9 mouse cellular contexts compared by ENCODE assay signal in the genomic region with DNA sequence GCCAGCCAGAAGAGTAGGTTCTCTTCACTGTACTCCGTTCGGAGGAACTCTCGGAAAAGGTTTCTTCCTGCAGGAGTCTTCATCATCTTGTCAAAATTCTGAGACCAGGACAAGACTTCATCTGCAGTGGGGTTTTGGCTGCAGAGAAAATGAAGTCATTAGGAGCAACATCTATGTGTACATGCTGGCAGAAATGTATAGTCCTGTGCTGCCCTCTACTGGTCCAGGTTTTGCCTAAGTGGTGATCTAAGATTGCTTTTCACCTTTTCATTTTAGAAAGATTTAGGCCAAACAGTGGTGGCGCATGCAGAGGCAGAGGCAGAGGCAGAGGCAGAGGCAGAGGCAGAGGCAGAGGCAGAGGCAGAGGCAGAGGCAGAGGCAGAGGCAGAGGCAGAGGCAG. TPM values are rescaled to one million over a fixed set of nuclear protein-coding genes. Genes with fewer than 3 reads are reported as not detected.
DNase-seq lines count a peak whose midpoint lies in the region; ATAC-seq and TF ChIP-seq lines count a peak whose summit lies in the region.
"Had no signal": no experiment of that assay in that cellular context is flagged by ENCODE, and none has a peak within 500 bp of the region (broad histone marks: within the 10 kb centered on the region; RNA-seq: fewer than 3 reads in every experiment).

No protein-coding gene starts in this region.

- no peaks in the 10 kb centered on the region for H3K36me3 ChIP-seq in hindbrain, embryonic 10.5 days
- 0 out of 2 replicates have a peak, but pooled peaks cover 4% of the 10 kb centered on the region for H3K36me3 ChIP-seq in hindbrain, embryonic 12.5 days
- no peaks in the 10 kb centered on the region for H3K36me3 ChIP-seq in hindbrain, postnatal 0 days (ENCODE audit: insufficient read depth, low read length)

- no peak overlapping the region for H3K9ac ChIP-seq in hindbrain, embryonic 12.5 days
- no peak overlapping the region for H3K9ac ChIP-seq in hindbrain, postnatal 0 days (replicated peaks; ENCODE audit: low read length)

- no peaks in the 10 kb centered on the region for H3K4me1 ChIP-seq in hindbrain, embryonic 10.5 days (replicated peaks)
- no peaks in the 10 kb centered on the region for H3K4me1 ChIP-seq in hindbrain, embryonic 12.5 days
- H3K4me1 ChIP-seq in hindbrain, postnatal 0 days (ENCODE audit: insufficient read depth, low read length): no peaks in the 10 kb centered on the region

- peak; percentile 34 for DNase-seq in hindbrain, embryonic 10.5 days (ENCODE audit: low spot score)
- DNase-seq in 3134 (ENCODE audit: extremely low read depth, insufficient read length, low spot score): peak; percentile 14
- DNase-seq in CD8-positive naive resting alpha-beta T cell, adult 2 months (ENCODE audit: low read depth in 2 of 2, low spot score in 2 of 2): peak; percentile 38 to 57
- peak; percentile 56 for DNase-seq in c-Kit-positive CD71-negative TER-119-negative erythroid progenitor cells, embryonic 14.5 days (ENCODE audit: low read depth)
- peak; percentile 78 for DNase-seq in hindbrain, postnatal 0 days (ENCODE audit: low spot score)
- peak; percentile 74 for DNase-seq in thymus, postnatal 14 days

- no peak for ATAC-seq in hindbrain, embryonic 12.5 days (ENCODE audit: low FRiP score)
- 0 out of 2 replicates have a peak, but pooled peaks have one; percentile 32 for ATAC-seq in hindbrain, postnatal 0 days
- ATAC-seq in megakaryocyte, adult 5-6 weeks (ENCODE audit: poor library complexity, severe bottlenecking): peak; percentile 80

- peak; percentile 64 for TF ChIP-seq CTCF in hindbrain, postnatal 0 days (IDR thresholded peaks at IDR 0.05; ENCODE audit: low read depth)

- H3K4me2 ChIP-seq in hindbrain, embryonic 12.5 days (replicated peaks): no peak overlapping the region
- H3K4me2 ChIP-seq in hindbrain, postnatal 0 days (ENCODE audit: low read depth, low read length): no peak overlapping the region

- H3K9me3 ChIP-seq in hindbrain, embryonic 10.5 days: no peaks in the 10 kb centered on the region
- no peaks in the 10 kb centered on the region for H3K9me3 ChIP-seq in hindbrain, embryonic 12.5 days (replicated peaks)
- H3K9me3 ChIP-seq in hindbrain, postnatal 0 days (ENCODE audit: low read length): no peaks in the 10 kb centered on the region

- H3K27me3 ChIP-seq in hindbrain, embryonic 10.5 days (ENCODE audit: insufficient read depth, poor library complexity, severe bottlenecking): no peaks in the 10 kb centered on the region
- no peaks in the 10 kb centered on the region for H3K27me3 ChIP-seq in hindbrain, embryonic 12.5 days
- H3K27me3 ChIP-seq in hindbrain, postnatal 0 days (ENCODE audit: insufficient read depth, low read length): no peaks in the 10 kb centered on the region

- WGBS in hindbrain, embryonic 10.5 days: 85% methylated on average over 4 of the region's 4 CpGs
- 81% methylated on average over 4 of the region's 4 CpGs for WGBS in hindbrain, embryonic 12.5 days
- 84% methylated on average over 4 of the region's 4 CpGs for WGBS in hindbrain, postnatal 0 days

- no peak overlapping the region for H3K27ac ChIP-seq in hindbrain, embryonic 10.5 days
- no peak overlapping the region for H3K27ac ChIP-seq in hindbrain, embryonic 12.5 days
- no peak overlapping the region for H3K27ac ChIP-seq in hindbrain, postnatal 0 days
- H3K27ac ChIP-seq: macrophage had no signal

- H3K4me3 ChIP-seq in hindbrain, embryonic 10.5 days: no peak overlapping the region
- no peak overlapping the region for H3K4me3 ChIP-seq in hindbrain, embryonic 12.5 days
- H3K4me3 ChIP-seq in hindbrain, postnatal 0 days (ENCODE audit: low read length): no peak overlapping the region

RNA-seq across cellular contexts. Expression of a gene that starts 17.7 kb away (rescaled TPM):
- polyA plus RNA-seq in hindbrain, embryonic 10.5 days (2016; fragmentation: Nextera tagmentation; extraction: Ambion mirVana): 10.5 and 14.2 TPM in 2 replicates
- 11.6 and 12.5 TPM in 2 replicates for polyA plus RNA-seq in hindbrain, embryonic 12.5 days (2016; fragmentation: Nextera tagmentation; extraction: Ambion mirVana)
- total RNA-seq in hindbrain, postnatal 0 days (2014; rRNA removed): 7.3 and 12.2 TPM in 2 replicates
- polyA plus RNA-seq in hindbrain, postnatal 0 days (2015; fragmentation: Nextera tagmentation; extraction: Ambion mirVana): 8.2 and 8.3 TPM in 2 replicates
- total RNA-seq in megakaryocyte, adult 5-6 weeks (2015): 17.5 and 17.7 TPM in 2 replicates
- total RNA-seq in megakaryocyte, adult 5-6 weeks (2017): 25.7 and 38.1 TPM in 2 replicates

RNA-seq across cellular contexts. Expression of a gene that starts 36.0 kb away (rescaled TPM):
- polyA plus RNA-seq in hindbrain, embryonic 10.5 days (2016; fragmentation: Nextera tagmentation; extraction: Ambion mirVana): 84.4 and 109 TPM in 2 replicates
- 46.5 and 49.0 TPM in 2 replicates for polyA plus RNA-seq in hindbrain, embryonic 12.5 days (2016; fragmentation: Nextera tagmentation; extraction: Ambion mirVana)
- 5.3 and 8.0 TPM in 2 replicates for total RNA-seq in hindbrain, postnatal 0 days (2014; rRNA removed)
- 10.0 and 12.0 TPM in 2 replicates for polyA plus RNA-seq in hindbrain, postnatal 0 days (2015; fragmentation: Nextera tagmentation; extraction: Ambion mirVana)
- 64.0 and 74.3 TPM in 2 replicates for total RNA-seq in megakaryocyte, adult 5-6 weeks (2015)
- 51.9 and 58.9 TPM in 2 replicates for total RNA-seq in megakaryocyte, adult 5-6 weeks (2017)

Comparison
In these comparisons a context has a peak if more than half of its experiments do, and no peak if none do; other contexts are left out.
1. DNase-seq: peak in every context shown above with its lines; median percentile 78 in hindbrain, postnatal 0 days; 74 in thymus, postnatal 14 days; 56 in c-Kit-positive CD71-negative TER-119-negative erythroid progenitor cells, embryonic 14.5 days; 48 in CD8-positive naive resting alpha-beta T cell, adult 2 months; 34 in hindbrain, embryonic 10.5 days; 14 in 3134.